Mouse (Mus musculus) yolk sac, embryonic 10.5 days (tissue): ENCODE results near the gene Rpgrip1.
A peak's percentile ranks its signal among the peaks of the same experiment; 100 is the strongest.

Experiments used
- DNase-seq: peaks from one replicate; pipeline ENCODE4 v3.0.0-alpha.2; 2017; ENCODE audit warnings: low spot score

Gene Rpgrip1

GRCm38 (mm10) chr14:52118823-52119608 lies 8.5 kb downstream of the Rpgrip1 start:
- DNase-seq = peak; percentile 61

- DNase-seq = no peak
These were observed 9.7 kb downstream of the Rpgrip1 start for GRCm38 (mm10) chr14:52120169-52120568.

- DNase-seq = peak; percentile 54
These were observed 13.4 kb downstream of the Rpgrip1 start for GRCm38 (mm10) chr14:52123918-52124317.

GRCm38 (mm10) chr14:52124636-52125035 lies 14.1 kb downstream of the Rpgrip1 start:
- no peak for DNase-seq

- no peak for DNase-seq
These were observed 23.1 kb downstream of the Rpgrip1 start for GRCm38 (mm10) chr14:52133584-52133983.

- DNase-seq = peak; percentile 26
These were observed 30.3 kb downstream of the Rpgrip1 start for GRCm38 (mm10) chr14:52140577-52141444.

GRCm38 (mm10) chr14:52141445-52142127 lies 31.1 kb downstream of the Rpgrip1 start:
- DNase-seq = no peak

- no peak for DNase-seq
These were observed 33.7 kb downstream of the Rpgrip1 start for GRCm38 (mm10) chr14:52144165-52144564.

GRCm38 (mm10) chr14:52146540-52146939 lies 36.0 kb downstream of the Rpgrip1 start:
- no peak for DNase-seq

- DNase-seq = no peak
These were observed 39.4 kb downstream of the Rpgrip1 start for GRCm38 (mm10) chr14:52149888-52150287.

- no peak for DNase-seq
These were observed 41.7 kb downstream of the Rpgrip1 start for GRCm38 (mm10) chr14:52152179-52152578.

- DNase-seq = no peak
These were observed 42.1 kb downstream of the Rpgrip1 start for GRCm38 (mm10) chr14:52152613-52153012.

GRCm38 (mm10) chr14:52155008-52155407 lies 44.5 kb downstream of the Rpgrip1 start:
- DNase-seq = no peak

- DNase-seq = no peak
These were observed 50.4 kb downstream of the Rpgrip1 start for GRCm38 (mm10) chr14:52160911-52161310.

GRCm38 (mm10) chr14:52166571-52166970 lies 56.1 kb downstream of the Rpgrip1 start:
- DNase-seq = no peak

- DNase-seq = no peak
These were observed 78.3 kb downstream of the Rpgrip1 start for GRCm38 (mm10) chr14:52188788-52189187.

GRCm38 (mm10) chr14:52189519-52189918 lies 79.0 kb downstream of the Rpgrip1 start:
- DNase-seq = no peak

- peak; percentile 21 for DNase-seq
These were observed 80.3 kb downstream of the Rpgrip1 start for GRCm38 (mm10) chr14:52190740-52191359.

GRCm38 (mm10) chr14:52195691-52196090 lies 85.2 kb downstream of the Rpgrip1 start:
- peak; percentile 12 for DNase-seq

GRCm38 (mm10) chr14:52196230-52197155 lies 86.0 kb downstream of the Rpgrip1 start:
- DNase-seq = peak; percentile 5
